15 mouse cellular contexts compared by ENCODE assay signal in genomic region chr4:54354391-54354726, GRCm38 (mm10).
A peak's percentile ranks its signal among the peaks of the same experiment; 100 is the strongest.
DNase-seq lines count a peak whose midpoint lies in the region; ATAC-seq lines count a peak whose summit lies in the region.
"Had no signal": no experiment of that assay in that cellular context is flagged by ENCODE, and none has a peak within 500 bp of the region (broad histone marks: within the 10 kb centered on the region; RNA-seq: fewer than 3 reads in every experiment).

No protein-coding gene starts in this region.

- H3K9me3 ChIP-seq in neural tube, embryonic 12.5 days = 0 out of 2 replicates have a peak, but pooled peaks cover 4% of the 10 kb centered on the region
- no peaks in the 10 kb centered on the region for H3K9me3 ChIP-seq in hindbrain, embryonic 11.5 days (ENCODE audit: control insufficient read depth, low read length)
- H3K9me3 ChIP-seq in midbrain, embryonic 12.5 days = no peaks in the 10 kb centered on the region
- H3K9me3 ChIP-seq: intestine, embryonic 15.5 days; kidney, embryonic 15.5 days had no signal

- H3K36me3 ChIP-seq in neural tube, embryonic 12.5 days = no peaks in the 10 kb centered on the region
- H3K36me3 ChIP-seq in hindbrain, embryonic 11.5 days (ENCODE audit: control insufficient read depth, insufficient read depth, low read length) = no peaks in the 10 kb centered on the region
- H3K36me3 ChIP-seq in midbrain, embryonic 12.5 days = no peaks in the 10 kb centered on the region
- H3K36me3 ChIP-seq: intestine, embryonic 15.5 days; kidney, embryonic 15.5 days had no signal

- DNase-seq in neural tube, embryonic 10.5 days (ENCODE audit: extremely low spot score, low spot score) = no peak
- peak; percentile 54 for DNase-seq in hindbrain, embryonic 11.5 days (ENCODE audit: low spot score)
- DNase-seq in retina, postnatal 1 day = peak; percentile 66
- no peak for DNase-seq in gastrocnemius, postnatal 36 days
- no peak for DNase-seq in gastrocnemius, postnatal 4 days (ENCODE audit: low spot score in 2 of 2)
- no peak for DNase-seq in heart, postnatal 25 days (ENCODE audit: low spot score)
- DNase-seq: adrenal gland, adult 2 months; cerebellum, adult 9-10 months; heart, postnatal 10 days; right cerebral cortex, postnatal 4 days; thymus, adult 18-20 months had no signal

- H3K9ac ChIP-seq in neural tube, embryonic 12.5 days = no peak overlapping the region
- no peak overlapping the region for H3K9ac ChIP-seq in hindbrain, embryonic 11.5 days (ENCODE audit: low read depth, low read length)
- H3K9ac ChIP-seq in midbrain, embryonic 12.5 days (replicated peaks) = no peak overlapping the region
- H3K9ac ChIP-seq: intestine, embryonic 15.5 days; kidney, embryonic 15.5 days had no signal

- WGBS in neural tube, embryonic 12.5 days = 15% methylated on average over 4 of the region's 4 CpGs
- WGBS in hindbrain, embryonic 11.5 days = 27% methylated on average over 4 of the region's 4 CpGs
- 21% methylated on average over 4 of the region's 4 CpGs for WGBS in midbrain, embryonic 12.5 days

- H3K4me2 ChIP-seq in neural tube, embryonic 12.5 days (replicated peaks) = no peak overlapping the region
- H3K4me2 ChIP-seq in hindbrain, embryonic 11.5 days (replicated peaks; ENCODE audit: low read depth, low read length) = no peak overlapping the region
- no peak overlapping the region for H3K4me2 ChIP-seq in midbrain, embryonic 12.5 days (replicated peaks)
- H3K4me2 ChIP-seq: intestine, embryonic 15.5 days; kidney, embryonic 15.5 days had no signal

- peaks cover 7% of the 10 kb centered on the region; the same call in 1 of the 2 replicates for H3K4me1 ChIP-seq in neural tube, embryonic 12.5 days
- no peaks in the 10 kb centered on the region; the same call in 1 of the 2 replicates for H3K4me1 ChIP-seq in hindbrain, embryonic 11.5 days (replicated peaks; ENCODE audit: control insufficient read depth, insufficient read depth, low read length)
- peaks cover 14% of the 10 kb centered on the region for H3K4me1 ChIP-seq in midbrain, embryonic 12.5 days
- H3K4me1 ChIP-seq: intestine, embryonic 15.5 days; kidney, embryonic 15.5 days had no signal

- H3K27ac ChIP-seq in neural tube, embryonic 12.5 days = no peak overlapping the region
- H3K27ac ChIP-seq in hindbrain, embryonic 11.5 days (ENCODE audit: low read depth, low read length) = 0 out of 2 replicates have a peak overlapping the region, but pooled peaks have one; percentile 70
- H3K27ac ChIP-seq in midbrain, embryonic 12.5 days (replicated peaks) = peak overlapping the region; percentile 72
- H3K27ac ChIP-seq: intestine, embryonic 15.5 days; kidney, embryonic 15.5 days had no signal

- ATAC-seq in neural tube, embryonic 12.5 days (ENCODE audit: low FRiP score, low read depth) = peak; percentile 68; the same call in 1 of the 2 replicates
- ATAC-seq in hindbrain, embryonic 11.5 days (ENCODE audit: low FRiP score) = peak; percentile 81
- peak; percentile 90 for ATAC-seq in midbrain, embryonic 12.5 days (ENCODE audit: low FRiP score, low read depth)
- ATAC-seq: intestine, embryonic 15.5 days had no signal

- intact Hi-C loops in gastrocnemius, postnatal 36 days (cut with DNase I) = no loop called here
- intact Hi-C loops in heart, postnatal 25 days (cut with DNase I) = no loop called here

- H3K4me3 ChIP-seq in neural tube, embryonic 12.5 days = no peak overlapping the region
- H3K4me3 ChIP-seq in hindbrain, embryonic 11.5 days (ENCODE audit: low read depth, low read length) = no peak overlapping the region
- H3K4me3 ChIP-seq in midbrain, embryonic 12.5 days = no peak overlapping the region
- H3K4me3 ChIP-seq: intestine, embryonic 15.5 days; kidney, embryonic 15.5 days had no signal

- no peaks in the 10 kb centered on the region for H3K27me3 ChIP-seq in neural tube, embryonic 12.5 days (replicated peaks)
- H3K27me3 ChIP-seq in hindbrain, embryonic 11.5 days (ENCODE audit: control insufficient read depth, insufficient read depth, low read length) = no peaks in the 10 kb centered on the region
- H3K27me3 ChIP-seq in midbrain, embryonic 12.5 days = no peaks in the 10 kb centered on the region
- H3K27me3 ChIP-seq: intestine, embryonic 15.5 days; kidney, embryonic 15.5 days had no signal

Comparison
In these comparisons a context has a peak if more than half of its experiments do, and no peak if none do; other contexts are left out.
1. DNase-seq: peak in hindbrain, embryonic 11.5 days (single experiment) and retina, postnatal 1 day (single experiment); none in neural tube, embryonic 10.5 days (single experiment), gastrocnemius, postnatal 36 days (0 of 2), gastrocnemius, postnatal 4 days (0 of 2) and heart, postnatal 25 days (single experiment).
2. Peak in every context shown above with its lines, with median percentiles within 50 percentile points of each other: ATAC-seq.